Mouse (Mus musculus) heart, postnatal 14 days (tissue): Measurements from ENCODE around the gene Zfp710. TPM values are rescaled to one million over a fixed set of nuclear protein-coding genes. Genes with fewer than 3 reads are reported as not detected.

Experiments used
- DNase-seq, 2 experiments: peaks; one replicate each; pipeline ENCODE4 v3.0.0; 2021 to 2022
- intact Hi-C: fragments of 180-260 bp; cut with DNase I; formaldehyde crosslinking; loops from one replicate; pipeline ENCODE4 v1.15.1; 2025
- total RNA-seq, 2 experiments: library from RNA; stranded (reverse); gene quantifications; 2 replicates each; pipeline ENCODE4 v1.2.3; 2021

Zfp710 gene
- total RNA-seq, 2 experiments from 2014 or later: 21.6 to 27.4 TPM

- peak; percentile 71 to 81 for DNase-seq
- intact Hi-C loops: loop anchor here (1.0 to 5.0 kb wide), 2 partner anchors 74 to 231 kb away; partner anchors contain the start of gene Man2a2
Measured at GRCm38 (mm10) chr7:80140815-80141214, 116.2 kb downstream of the Zfp710 start.

Other genes starting within 250 kb of the Zfp710 start
- not detected for gene Mesp1, start 231.0 kb upstream of the Zfp710 start, total RNA-seq
- under 1 TPM; 0.10 to 0.19 TPM for gene Mesp2, start 214.1 kb upstream of the Zfp710 start, total RNA-seq
- 10 to 100 TPM; 21.4 to 25.3 TPM for gene Anpep, start 163.8 kb upstream of the Zfp710 start, total RNA-seq
- 10 to 100 TPM; 19.6 to 20.3 TPM for gene Ap3s2, start 104.2 kb upstream of the Zfp710 start, total RNA-seq
- 10 to 100 TPM; 11.5 to 12.5 TPM for gene Arpin, start 89.5 kb upstream of the Zfp710 start, total RNA-seq
- gene Idh2, start 90.6 kb downstream of the Zfp710 start, total RNA-seq: 1,000 to 10,000 TPM; 1,322 to 1,446 TPM
- 10 to 100 TPM; 12.9 to 13.4 TPM for gene Sema4b, start 162.0 kb downstream of the Zfp710 start, total RNA-seq
- gene Cib1, start 208.0 kb downstream of the Zfp710 start, total RNA-seq: 10 to 100 TPM; 18.1 to 22.5 TPM
- gene Gdpgp1, start 208.1 kb downstream of the Zfp710 start, total RNA-seq: 1 to 10 TPM; 1.9 TPM
- under 1 TPM; 0.46 to 0.55 TPM for gene Ttll13, start 221.6 kb downstream of the Zfp710 start, total RNA-seq
- gene Ngrn, start 236.4 kb downstream of the Zfp710 start, total RNA-seq: 10 to 100 TPM; 25.2 to 25.6 TPM
- gene Vps33b, start 244.8 kb downstream of the Zfp710 start, total RNA-seq: 1 to 10 TPM; 7.0 to 7.4 TPM